Mouse (Mus musculus) stomach, embryonic 16.5 days (tissue): Measurements from ENCODE around the gene Rack1. TPM values are rescaled to one million over a fixed set of nuclear protein-coding genes. Genes with fewer than 3 reads are reported as not detected.

ENCODE experiments used
- ATAC-seq: fragments of 200-750 bp; cut with Nextera tagmentation; 2 replicates; pipeline ENCODE4 v1.8.0; 2017; ENCODE audit warnings: moderate number of reproducible peaks, moderate TSS enrichment; ENCODE audit not compliant: insufficient read depth, low FRiP score
- H3K27ac ChIP-seq: fragments of 300-500 bp; sonication (generic); 2 replicates; pipeline ENCODE4 v1.5.1; 2014; ENCODE audit warnings: low read length
- H3K27me3 ChIP-seq: fragments of 300-500 bp; sonication (generic); 2 replicates; pipeline ENCODE4 v1.6.1; 2014; ENCODE audit warnings: low read length, control low read depth, mixed read lengths; ENCODE audit not compliant: control insufficient read depth, insufficient read depth
- H3K36me3 ChIP-seq: fragments of 300-500 bp; sonication (generic); 2 replicates; pipeline ENCODE4 v1.6.1; 2014; ENCODE audit warnings: low read length; ENCODE audit not compliant: control insufficient read depth, insufficient read depth
- H3K4me1 ChIP-seq: fragments of 300-500 bp; sonication (generic); 2 replicates; pipeline ENCODE4 v1.6.1; 2014; ENCODE audit warnings: low read length, control low read depth, mixed read lengths; ENCODE audit not compliant: control insufficient read depth, insufficient read depth
- H3K4me2 ChIP-seq: fragments of 300-500 bp; sonication (generic); 2 replicates; pipeline ENCODE4 v1.6.1; 2014; ENCODE audit warnings: low read depth, low read length, mixed read lengths
- H3K4me3 ChIP-seq: fragments of 300-500 bp; sonication (generic); replicated peaks from 2 replicates; pipeline ENCODE4 v1.5.1; 2014; ENCODE audit warnings: mild to moderate bottlenecking, low read length
- H3K9ac ChIP-seq: fragments of 300-500 bp; sonication (generic); 2 replicates; pipeline ENCODE4 v1.6.1; 2014; ENCODE audit warnings: low read length
- H3K9me3 ChIP-seq: fragments of 300-500 bp; sonication (generic); replicated peaks from 2 replicates; pipeline ENCODE4 v1.6.1; 2016; ENCODE audit warnings: low read length, control low read depth; ENCODE audit not compliant: control insufficient read depth
- WGBS: fragments of 180-500 bp; shearing (Covaris S2); extraction: QIAGEN DNeasy Blood & Tissue Kit; methylation state at CpG from one replicate; pipeline ENCODE4 v1.1.7; 2014; 5-methylcytosine and 5-hydroxymethylcytosine counted together
- polyA plus RNA-seq: library from polyadenylated mRNA; unstranded; fragments of >200 nt; fragmentation: Nextera tagmentation; extraction: Ambion mirVana; gene quantifications from 2 replicates; pipeline ENCODE4 v1.2.1, GENCODE M21; 2015

Rack1 gene
- polyA plus RNA-seq, 1 experiment from 2014 or later = 634 TPM

DNA sequence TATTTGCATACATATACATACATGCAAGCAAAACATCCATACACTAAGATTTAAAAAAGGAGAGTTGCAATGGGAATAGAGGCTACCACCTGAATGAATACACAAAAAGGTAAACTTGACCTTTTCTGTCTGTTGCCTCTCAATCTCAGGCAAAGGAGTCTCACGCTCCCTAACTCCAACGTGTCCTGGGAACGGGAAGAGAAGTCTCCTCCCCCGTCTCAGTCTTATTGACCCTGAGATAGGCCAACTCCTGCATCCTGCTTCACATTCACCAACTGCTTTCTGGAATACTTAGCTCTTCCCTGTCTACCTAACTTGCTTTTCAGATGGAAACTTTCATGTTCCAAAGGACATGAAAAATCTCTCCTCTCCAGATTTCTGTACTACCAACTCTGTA lies 9.3 kb downstream of the Rack1 start:
- Histone ChIP-seq H3K36me3 (peaks cover 30% of the 10 kb centered on the region), H3K4me1 (0 out of 2 replicates have a peak, but pooled peaks cover 4% of the 10 kb centered on the region), H3K9ac (no peak overlapping the region), H3K27ac (peak overlapping the region; percentile 7; the same call in 1 of the 2 replicates), H3K4me2 (no peak overlapping the region), H3K27me3 (no peaks in the 10 kb centered on the region), H3K9me3 (no peaks in the 10 kb centered on the region), H3K4me3 (no peak overlapping the region)
- 50% methylated on average over 4 of the region's 4 CpGs for WGBS
- ATAC-seq = no peak

DNA sequence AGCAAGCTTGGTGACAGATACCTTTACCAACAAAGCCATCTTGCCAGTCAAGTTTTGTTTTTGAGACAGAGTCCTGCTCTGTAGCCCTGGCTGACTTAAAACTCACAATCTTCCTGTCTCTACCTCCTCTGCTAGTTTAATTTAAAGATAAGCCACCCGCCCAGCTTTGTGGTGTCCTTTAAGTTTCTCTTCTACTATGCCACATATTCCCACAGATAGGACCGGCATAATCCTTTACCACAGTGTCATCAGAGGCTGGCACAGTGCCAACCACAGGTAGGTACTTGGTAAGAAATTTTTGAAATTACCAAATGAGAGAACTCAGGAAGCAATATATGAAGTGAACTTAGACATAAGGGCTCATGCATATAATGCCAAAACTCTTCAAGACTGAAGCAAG lies 10.0 kb downstream of the Rack1 start:
- Histone ChIP-seq H3K36me3 (peaks cover 23% of the 10 kb centered on the region), H3K4me1 (0 out of 2 replicates have a peak, but pooled peaks cover 6% of the 10 kb centered on the region), H3K4me3 (no peak overlapping the region), H3K9ac (no peak overlapping the region), H3K9me3 (no peaks in the 10 kb centered on the region), H3K27me3 (no peaks in the 10 kb centered on the region), H3K4me2 (no peak overlapping the region), H3K27ac (no peak overlapping the region)
- 81% methylated on average over 2 of the region's 2 CpGs for WGBS
- no peak for ATAC-seq

DNA sequence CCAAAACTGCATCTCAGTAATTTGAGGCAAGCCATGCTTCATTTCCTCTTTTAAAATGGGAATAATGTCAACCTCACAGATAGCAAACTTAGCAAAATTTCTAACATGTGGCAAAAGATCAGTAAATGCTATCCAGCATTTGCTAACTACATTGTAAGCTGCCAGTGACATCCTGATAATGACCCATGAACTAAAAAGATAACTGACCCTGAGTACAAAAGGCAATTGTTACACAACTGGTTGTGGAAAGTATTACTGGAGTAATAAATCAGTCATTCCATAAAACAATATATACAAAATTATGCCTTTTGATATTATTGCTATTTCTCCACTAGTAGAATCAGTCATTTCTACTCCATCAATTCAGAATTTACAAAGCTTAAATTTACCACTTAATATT lies 13.7 kb downstream of the Rack1 start:
- Histone ChIP-seq H3K4me2 (no peak overlapping the region), H3K4me1 (peaks cover 16% of the 10 kb centered on the region), H3K27ac (no peak overlapping the region), H3K9ac (no peak overlapping the region), H3K4me3 (no peak overlapping the region), H3K36me3 (peaks cover 10% of the 10 kb centered on the region; the same call in 1 of the 2 replicates), H3K27me3 (no peaks in the 10 kb centered on the region), H3K9me3 (no peaks in the 10 kb centered on the region)
- ATAC-seq = no peak

DNA sequence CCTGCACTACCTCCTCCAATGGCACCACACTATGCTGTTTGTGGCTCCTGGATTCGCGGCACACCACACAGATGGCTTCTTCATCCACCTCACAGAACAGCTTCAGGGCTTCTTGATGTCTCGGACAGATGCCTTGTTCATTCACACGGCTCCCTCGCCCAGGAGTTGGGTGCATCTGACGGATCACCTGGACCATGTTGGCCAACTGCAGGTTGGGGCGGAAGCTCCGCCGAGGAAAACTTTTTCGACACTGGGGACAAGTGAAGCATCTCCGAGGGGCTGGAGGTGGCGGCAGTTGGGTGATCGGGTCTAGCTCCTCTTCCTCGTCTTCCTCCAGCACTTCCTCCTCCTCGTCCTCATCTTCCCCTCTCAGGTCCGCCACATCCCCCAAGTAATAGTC lies 15.7 kb downstream of the Rack1 start:
- Histone ChIP-seq H3K4me2 (peak overlapping the region; percentile 80), H3K27ac (no peak overlapping the region), H3K9me3 (no peaks in the 10 kb centered on the region), H3K9ac (peak overlapping the region; percentile 93), H3K27me3 (no peaks in the 10 kb centered on the region), H3K4me1 (peaks cover 16% of the 10 kb centered on the region), H3K36me3 (0 out of 2 replicates have a peak, but pooled peaks cover 4% of the 10 kb centered on the region), H3K4me3 (peak overlapping the region; percentile 53)
- ATAC-seq = no peak
- WGBS = 61% methylated on average over 16 of the region's 16 CpGs

DNA sequence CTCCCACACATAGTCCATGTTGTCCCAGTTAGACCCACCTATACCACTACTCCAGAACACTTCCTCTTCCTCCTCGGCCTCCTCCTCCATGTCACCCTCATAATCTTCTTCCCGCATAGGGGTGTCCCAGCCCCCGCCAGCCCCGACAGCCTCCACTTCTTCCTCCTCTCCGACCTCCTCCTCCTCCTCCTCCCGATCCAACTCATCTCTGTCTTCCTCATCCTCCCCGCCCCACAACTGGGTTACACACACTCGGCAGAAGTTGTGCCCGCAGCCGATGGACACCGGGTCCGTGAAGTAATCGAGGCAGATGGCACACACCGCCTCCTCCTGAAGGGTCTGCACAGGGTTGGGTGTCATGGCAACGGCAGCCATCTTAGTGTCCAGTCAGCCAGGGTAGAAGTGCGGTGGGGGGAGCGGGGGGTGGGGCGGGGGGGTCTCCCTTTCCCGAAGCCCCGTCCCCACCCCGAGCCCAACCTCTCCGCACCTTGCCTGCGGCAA lies 16.2 kb downstream of the Rack1 start:
- 4% methylated on average over 23 of the region's 23 CpGs for WGBS
- Histone ChIP-seq H3K36me3 (0 out of 2 replicates have a peak, but pooled peaks cover 2% of the 10 kb centered on the region), H3K9me3 (no peaks in the 10 kb centered on the region), H3K27me3 (no peaks in the 10 kb centered on the region), H3K4me1 (peaks cover 16% of the 10 kb centered on the region), H3K4me3 (peak overlapping the region; percentile 53), H3K4me2 (peak overlapping the region; percentile 80), H3K9ac (peak overlapping the region; percentile 93), H3K27ac (peak overlapping the region; percentile 60)
- ATAC-seq = peak; percentile 12; the same call in 1 of the 2 replicates

DNA sequence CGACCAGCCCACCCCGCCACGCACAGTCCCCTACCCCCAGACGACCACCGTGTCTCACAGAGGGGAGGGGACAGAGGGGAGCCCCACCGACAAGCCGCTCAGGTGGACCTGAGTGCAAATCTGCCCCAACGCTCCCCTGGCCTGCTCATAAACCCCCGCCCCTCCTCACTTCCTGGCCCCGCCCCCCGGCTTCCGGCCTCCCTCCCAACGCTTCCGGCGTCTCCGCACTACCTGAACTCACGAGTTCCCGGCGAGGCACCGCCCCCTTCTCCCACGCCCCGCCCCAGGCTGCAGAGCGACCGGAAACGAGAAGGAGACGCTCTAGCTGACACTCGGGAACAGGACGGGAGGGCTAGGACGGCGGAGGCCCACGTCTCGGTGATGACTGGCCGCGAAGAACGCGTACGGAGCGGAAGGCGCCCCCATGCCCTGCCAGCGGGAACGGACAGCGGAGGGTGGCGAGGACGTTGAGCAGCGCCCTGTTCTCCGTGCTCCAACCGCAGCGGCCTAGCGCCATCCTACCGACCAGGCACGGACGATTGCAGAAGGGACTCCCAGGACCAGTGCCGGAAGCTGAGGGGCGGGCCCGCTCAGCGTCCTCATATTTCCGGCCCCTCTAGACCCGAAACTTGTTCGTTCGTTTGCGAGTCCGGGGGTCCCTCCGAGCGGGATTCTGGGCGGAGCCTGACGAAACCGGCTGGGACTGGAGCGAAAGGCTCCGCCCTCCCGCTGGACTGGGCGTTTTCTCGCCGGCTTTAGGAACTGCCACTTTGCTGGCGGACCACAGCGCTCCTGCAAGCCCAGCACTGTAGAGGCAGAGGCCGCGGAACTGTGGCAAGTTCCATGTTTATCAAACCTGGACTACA lies 16.9 kb downstream of the Rack1 start, which contains the start of gene Trim41:
TSS of gene Trim41 (minus strand) at position 554 of the 866 bp plus-strand sequence.
- WGBS = under 1% methylated on average over 77 of the region's 77 CpGs

DNA sequence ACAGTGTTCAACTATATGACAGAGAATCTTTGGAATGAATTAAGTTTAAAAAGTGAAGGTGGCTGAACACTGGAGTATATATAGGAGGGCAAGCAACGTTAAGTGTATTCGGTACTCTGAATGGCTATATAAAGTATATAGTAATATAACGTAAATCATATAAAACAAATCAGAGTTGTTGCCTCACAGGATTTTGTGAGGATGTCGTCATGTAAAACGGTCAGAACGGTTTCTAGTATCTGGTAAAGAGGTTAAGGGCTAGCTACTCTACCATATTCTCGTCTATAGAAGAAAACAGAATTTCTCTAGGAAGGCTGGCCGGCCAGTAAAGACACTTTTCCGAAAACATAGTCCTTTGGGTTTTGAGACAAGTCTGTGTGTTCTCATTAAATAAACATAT lies 17.7 kb downstream of the Rack1 start:
- peak overlapping the region; percentile 80 for H3K4me2 ChIP-seq
- no peaks in the 10 kb centered on the region for H3K36me3 ChIP-seq
- no peak for ATAC-seq
- H3K4me3 ChIP-seq = peak overlapping the region; percentile 53
- H3K4me1 ChIP-seq = peaks cover 16% of the 10 kb centered on the region
- H3K9ac ChIP-seq = peak overlapping the region; percentile 74
- no peaks in the 10 kb centered on the region for H3K27me3 ChIP-seq
- 5% methylated on average over 9 of the region's 9 CpGs for WGBS
- H3K9me3 ChIP-seq = no peaks in the 10 kb centered on the region
- H3K27ac ChIP-seq = peak overlapping the region; percentile 90

More for the DNA sequence above, 16.9 kb downstream of the Rack1 start, which contains the start of gene Trim41:
- no peaks in the 10 kb centered on the region for H3K36me3 ChIP-seq
- H3K27ac ChIP-seq = peak within 1 kb of the TSS; percentile 90
- peak within 1 kb of the TSS; percentile 53 for H3K4me3 ChIP-seq
- ATAC-seq = peak; percentile 96
- no peaks in the 10 kb centered on the region for H3K27me3 ChIP-seq
- peak within 1 kb of the TSS; percentile 93 for H3K9ac ChIP-seq
- H3K9me3 ChIP-seq = no peaks in the 10 kb centered on the region
- peaks cover 16% of the 10 kb centered on the region for H3K4me1 ChIP-seq
- H3K4me2 ChIP-seq = peak within 1 kb of the TSS; percentile 80

DNA sequence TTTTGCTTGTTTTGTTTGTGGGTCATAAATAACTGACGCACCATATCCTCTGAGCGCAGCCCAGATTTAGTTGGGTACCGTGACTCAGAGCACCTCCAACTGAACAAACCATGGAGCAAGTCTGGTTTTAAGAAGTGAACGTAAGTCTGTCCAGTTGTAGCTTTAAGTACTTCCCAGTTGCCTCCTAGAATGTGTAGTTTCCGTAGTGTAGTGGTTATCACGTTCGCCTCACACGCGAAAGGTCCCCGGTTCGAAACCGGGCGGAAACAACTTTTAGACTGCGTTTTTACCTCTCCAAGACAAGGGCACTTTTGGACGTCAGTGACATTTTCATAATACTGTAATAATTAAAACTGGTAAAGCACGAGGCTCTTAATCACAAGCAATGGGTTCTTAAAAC lies 18.2 kb downstream of the Rack1 start:
- ATAC-seq = 0 out of 2 replicates have a peak, but pooled peaks have one; percentile 3
- H3K27ac ChIP-seq = peak overlapping the region; percentile 9; the same call in 1 of the 2 replicates
- peaks cover 16% of the 10 kb centered on the region for H3K4me1 ChIP-seq
- no peaks in the 10 kb centered on the region for H3K27me3 ChIP-seq
- WGBS = under 1% methylated on average over 16 of the region's 16 CpGs
- H3K4me2 ChIP-seq = peak overlapping the region; percentile 80
- H3K9ac ChIP-seq = peak overlapping the region; percentile 24
- no peaks in the 10 kb centered on the region for H3K36me3 ChIP-seq
- H3K9me3 ChIP-seq = no peaks in the 10 kb centered on the region
- H3K4me3 ChIP-seq = peak overlapping the region; percentile 53
